Mouse (Mus musculus) lung, postnatal 10 days (tissue): ENCODE measurements around the gene Tmem151b.

Experiments used
- DNase-seq: peaks from one replicate; pipeline ENCODE4 v3.0.0; 2021

The Tmem151b gene

DNA sequence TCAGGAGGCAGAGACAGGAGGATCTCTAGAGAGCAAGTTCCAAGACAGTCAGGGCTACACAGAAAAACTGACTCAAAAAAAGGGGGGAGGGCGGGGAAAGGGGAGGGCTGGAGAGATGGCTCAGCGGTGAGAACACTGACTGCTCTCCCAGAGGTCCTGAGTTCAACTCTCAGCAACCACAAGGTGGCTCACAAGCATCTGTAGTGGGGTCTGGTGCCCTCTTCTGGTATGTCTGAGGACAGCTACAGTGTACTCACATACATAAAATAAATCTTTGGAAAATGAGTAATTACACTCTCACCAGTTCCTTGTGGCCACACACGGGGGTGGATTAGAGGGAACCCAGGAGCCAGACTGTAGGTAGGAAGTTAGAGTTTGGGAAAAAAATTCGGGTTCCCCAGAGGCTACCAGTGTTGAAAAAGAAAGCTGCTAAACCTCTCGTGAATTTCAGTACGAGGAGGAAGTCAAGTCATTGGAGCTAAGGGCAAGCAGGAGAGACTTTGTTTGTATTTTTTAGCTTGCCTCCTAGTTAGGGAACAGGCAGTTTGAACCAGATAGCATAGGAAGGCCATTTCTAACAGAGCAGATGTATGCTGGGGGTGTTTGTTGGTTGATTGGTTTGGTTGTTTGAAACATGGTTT is 33.4 kb upstream of the Tmem151b start:
- no peak for DNase-seq

DNA sequence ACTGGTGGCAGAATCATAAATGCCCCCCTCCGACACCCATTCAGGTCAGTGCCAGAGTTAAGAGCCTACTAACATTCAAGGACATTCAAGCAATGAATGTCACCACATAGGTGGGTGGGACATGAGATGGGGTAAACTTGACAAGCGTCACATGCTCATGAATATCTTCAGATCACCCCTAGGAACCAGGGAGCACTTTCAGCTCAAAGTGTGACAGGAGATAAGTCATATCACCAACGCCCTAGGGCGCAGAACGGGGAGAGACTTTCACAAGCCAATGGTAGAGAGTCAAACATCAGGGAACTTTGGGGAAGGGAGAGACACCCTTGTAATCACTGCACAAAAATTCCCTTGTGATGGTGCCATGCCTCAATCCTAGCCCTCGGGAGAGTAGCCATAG is 32.7 kb upstream of the Tmem151b start:
- no peak for DNase-seq

DNA sequence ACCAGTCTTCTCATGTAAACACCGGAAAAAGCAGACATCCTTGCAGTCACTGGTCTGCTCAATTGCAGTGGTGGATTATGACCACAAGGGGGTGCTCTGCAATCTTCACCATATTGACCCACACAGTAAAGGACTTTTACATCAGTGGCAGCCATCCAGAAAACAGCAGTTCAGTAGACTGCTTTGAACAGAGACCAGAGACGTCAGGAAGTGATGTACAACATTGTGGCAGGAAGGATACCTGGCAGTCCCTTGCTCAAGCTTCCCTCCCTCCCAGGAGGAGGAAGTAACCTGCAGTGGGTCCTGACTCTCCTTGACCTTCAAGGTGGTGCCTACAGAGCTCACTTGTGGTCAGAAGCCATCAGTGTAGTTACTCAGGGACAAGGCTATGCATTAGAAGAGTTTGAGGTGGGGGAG is 32.1 kb upstream of the Tmem151b start:
- DNase-seq, result peak; percentile 90

DNA sequence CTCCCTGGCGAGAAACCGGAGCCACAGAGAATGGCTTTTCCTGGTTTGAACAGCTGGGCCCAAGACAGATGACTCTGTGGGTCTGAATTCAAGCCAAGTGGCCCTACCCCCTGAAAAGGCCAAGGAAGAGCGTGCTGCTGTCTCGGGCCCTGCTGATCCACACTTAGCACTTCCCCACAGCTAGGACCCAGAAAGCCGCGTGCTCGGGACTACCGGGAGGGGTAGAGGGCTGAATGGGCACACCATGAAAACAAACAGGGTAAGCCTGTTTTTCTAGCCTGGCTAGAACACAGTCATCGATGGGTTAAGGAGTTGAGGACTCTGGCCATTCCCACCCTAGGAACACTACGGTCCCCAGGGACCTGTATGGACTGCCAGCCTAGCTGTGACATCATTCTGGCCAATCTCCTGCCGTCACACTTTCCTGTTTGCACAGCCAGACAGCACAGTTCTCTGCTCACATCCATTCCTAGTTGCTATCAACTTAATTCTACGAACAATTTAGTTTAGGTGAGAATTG is 31.5 kb upstream of the Tmem151b start:
- DNase-seq, result peak; percentile 76

DNA sequence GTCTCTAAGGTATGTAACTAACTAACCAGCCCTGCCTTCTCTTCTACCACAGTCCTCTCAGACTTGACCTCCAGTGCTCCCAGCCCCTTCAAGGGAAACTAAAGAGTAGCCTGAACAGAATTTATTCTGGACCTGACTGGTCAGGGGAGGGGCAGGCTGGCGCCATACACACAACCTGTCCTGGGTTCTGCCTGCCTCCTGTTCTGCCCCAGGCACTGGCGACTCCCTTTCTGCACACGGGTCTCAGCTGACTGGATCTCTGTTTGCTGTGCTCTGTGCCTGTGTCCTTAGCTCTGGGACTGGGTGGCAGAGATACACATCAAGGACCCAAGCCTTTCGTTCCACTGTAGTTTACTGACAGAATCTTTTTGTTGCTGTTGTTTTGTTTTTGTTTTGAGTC is 30.1 kb upstream of the Tmem151b start:
- no peak for DNase-seq

DNA sequence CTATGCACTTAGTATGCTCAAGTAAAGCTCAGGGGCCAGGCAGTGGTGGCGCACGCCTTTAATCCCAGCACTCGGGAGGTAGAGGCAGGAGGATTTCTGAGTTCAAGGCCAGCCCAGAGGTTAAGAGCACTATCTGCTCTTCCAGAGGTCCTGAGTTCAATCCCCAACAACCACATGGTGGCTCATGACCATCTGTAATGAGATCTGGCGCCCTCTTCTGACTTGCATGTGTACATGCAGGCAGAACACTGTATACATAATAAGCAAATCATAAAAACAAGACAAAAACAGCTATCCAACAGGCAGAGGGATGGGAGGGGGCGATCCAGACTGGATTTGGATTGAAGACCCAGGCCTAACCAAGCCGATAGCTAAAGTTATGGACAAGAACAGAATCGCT is 29.4 kb upstream of the Tmem151b start:
- DNase-seq, result no peak

DNA sequence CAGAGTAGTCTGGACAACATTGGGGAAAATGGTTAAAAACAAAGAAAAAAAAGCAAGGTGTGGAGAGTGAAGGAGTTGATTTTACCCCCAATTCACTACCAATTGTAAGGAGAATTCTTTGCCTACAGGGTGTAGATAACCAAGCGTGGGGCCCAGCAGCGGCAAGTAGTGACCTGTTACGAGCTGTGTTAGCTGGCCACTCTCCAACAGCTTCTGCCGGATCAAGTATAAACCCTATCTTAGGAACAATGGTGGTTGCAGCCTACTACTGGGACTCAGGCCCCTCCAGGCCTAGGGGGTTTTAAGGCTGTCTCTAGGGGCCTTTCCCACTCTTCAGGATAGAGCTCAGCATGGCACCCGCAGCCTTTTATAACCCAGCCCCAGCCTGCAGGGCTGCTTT is 28.8 kb upstream of the Tmem151b start:
- DNase-seq, result no peak

DNA sequence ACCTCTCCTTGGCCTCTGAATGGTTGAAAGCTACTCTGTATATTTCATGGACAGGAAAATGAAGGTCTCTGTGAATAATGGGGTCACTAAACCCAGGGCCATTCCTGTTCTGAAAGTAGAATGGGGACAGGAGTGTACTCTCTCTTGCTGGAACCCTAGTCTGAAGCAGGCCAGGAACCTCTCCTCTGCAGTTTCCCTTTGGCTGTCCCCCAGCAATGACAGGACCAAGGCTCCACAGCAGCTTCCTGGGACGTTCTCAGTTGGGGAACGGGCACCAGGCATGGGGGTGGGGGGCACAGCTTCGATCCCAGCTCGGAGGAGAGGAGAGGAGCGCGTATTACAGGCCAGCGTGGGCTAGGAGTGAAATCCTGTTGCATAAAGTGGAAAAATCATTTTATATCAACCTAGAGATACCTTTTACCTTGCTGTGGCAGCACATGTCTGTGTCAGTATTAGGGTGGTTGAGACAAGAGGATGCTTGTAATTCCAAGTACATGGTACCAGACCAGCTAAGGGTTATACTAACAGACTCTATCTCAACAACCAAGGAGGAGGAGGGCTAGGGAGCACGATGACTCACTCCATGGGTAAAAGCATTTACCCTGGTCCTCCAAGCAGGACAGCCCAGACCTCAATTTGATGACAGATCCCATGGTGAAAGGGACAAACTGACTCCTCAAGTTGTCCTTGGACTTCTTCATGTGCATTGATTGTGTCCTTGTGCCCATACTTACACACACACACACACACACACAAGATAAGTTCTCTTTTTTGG is 25.8 kb upstream of the Tmem151b start:
- DNase-seq, result no peak

DNA sequence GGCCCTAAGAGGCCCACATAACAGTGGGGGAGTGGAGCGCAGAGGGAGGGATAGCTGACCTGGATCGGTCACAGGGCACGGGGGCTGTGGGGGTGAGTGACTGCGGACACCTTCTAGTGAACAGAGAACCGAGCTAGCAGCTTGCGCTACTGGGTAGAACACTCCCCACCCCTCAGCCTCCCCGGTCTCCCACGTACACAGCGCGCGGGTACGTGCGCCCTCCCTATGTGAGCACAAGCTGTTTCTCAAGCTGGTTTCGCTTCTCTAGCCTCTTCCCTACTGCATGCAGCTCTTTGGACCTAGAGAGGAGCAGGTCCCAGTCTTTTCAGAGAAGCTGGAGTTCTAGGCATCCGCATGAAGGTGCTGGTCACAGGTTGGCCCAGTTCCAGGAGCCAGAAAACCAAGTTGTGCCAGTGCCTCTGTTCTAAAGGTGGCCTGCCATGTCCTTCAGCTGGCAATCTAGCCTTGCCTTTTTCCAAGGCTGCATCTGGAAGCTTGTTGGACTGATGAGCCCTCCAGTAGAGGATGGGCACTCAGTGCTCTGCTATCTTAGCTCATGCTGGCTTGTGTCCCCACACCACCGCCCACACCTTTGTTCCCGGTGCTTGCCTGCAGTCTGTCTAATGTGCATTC is 24.8 kb upstream of the Tmem151b start:
- DNase-seq, result peak; percentile 75

DNA sequence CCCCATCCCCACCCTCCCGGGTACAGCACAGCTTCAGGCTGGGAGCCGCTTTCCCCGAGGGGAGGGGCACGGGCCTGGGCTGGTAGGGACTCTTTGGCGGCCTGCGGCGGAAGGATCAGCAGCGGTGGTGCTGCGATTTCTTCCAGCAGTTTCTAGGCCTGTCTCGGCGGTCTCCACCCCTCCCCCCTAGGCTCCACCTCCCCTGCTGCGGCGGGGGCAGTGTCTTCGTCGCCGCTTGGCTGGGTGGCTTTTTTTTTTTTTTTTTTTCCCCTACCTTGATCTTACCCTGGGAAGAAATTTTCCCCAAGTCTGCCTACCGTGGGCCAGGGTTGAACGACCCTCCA is 24.3 kb upstream of the Tmem151b start:
- peak; percentile 99 for DNase-seq

DNA sequence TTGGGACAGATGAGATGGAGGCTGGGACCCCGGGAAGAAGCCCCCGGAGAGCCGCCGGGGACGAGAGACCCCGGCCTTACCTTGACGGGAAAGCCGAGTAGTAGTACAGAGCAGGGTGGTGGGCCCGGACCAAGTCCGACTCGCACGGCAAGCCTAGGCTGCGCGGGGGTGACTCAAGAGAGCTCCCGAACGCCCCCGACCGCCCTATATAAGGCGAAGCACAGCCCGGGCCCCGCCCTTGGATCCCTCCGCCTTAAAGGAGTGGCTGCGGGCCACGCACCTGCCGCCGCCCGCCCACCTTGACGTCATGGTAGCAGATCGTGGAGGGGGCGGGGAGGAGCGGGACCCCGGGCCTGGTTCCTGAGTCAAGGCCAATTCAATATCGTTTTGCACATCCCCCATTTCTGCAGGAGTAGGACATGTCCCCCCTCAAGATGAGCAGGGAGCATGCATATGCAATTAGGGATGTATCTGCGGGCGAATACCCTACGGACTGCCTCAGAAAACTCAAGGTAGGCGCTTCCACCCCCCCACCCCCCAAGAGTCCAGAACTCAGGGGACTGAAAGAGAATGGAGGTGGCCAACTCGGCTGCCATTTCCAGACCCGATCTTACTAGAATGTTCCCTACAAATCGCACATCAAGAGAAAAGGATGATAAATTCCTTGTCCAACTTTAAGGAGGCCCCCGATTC is 23.8 kb upstream of the Tmem151b start, which contains the start of gene Hsp90ab1:
TSS of gene Hsp90ab1 (minus strand) at position 185 of the 693 bp plus-strand sequence.
- peak; percentile 99 for DNase-seq

DNA sequence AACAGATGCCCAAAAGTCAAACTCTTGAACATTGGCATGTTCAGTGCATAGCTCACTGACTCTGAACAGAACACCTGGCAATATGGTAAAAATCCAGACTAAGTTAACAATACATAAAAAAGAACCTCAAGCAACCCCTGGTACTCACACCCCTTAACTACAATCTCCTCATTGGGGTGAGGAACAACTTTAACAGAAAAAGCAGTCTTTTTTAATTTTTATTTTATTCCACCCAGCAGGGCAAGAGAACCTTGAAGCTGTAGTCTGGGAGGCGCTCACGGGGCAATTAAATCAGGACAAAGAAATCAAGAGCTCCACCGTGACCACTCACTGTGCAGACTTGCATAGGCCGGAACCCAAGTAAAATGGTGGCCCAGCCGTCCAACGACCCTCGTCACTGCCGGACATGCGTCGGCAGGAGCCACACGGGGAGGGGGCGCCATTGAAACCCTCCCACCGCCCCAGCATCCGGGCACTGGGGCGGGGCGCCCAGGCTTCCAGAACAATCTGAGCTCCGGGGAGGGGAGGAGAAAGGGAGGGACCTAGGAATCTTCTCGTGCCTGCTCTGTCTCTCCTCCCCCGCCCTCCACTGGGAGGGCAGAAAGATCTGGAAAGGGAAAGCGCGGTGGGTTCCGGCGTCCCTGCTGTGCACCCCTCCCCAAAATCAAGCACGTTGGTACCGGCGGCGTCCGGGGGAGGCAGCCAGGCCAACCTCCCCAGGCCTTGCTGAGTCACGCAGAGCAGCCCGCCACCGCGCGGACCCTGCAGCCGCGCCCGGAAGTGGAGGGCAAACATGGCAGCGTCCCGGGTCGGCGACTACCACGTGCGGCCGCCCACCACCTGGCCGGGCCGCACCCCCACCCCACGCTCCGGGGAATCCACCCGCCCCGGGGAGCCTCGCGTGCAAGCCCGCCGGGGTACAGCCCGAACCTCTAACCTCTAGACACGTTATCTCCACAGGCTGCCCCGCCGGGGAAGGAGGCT is 22.9 kb upstream of the Tmem151b start:
- DNase-seq, result peak; percentile 95

DNA sequence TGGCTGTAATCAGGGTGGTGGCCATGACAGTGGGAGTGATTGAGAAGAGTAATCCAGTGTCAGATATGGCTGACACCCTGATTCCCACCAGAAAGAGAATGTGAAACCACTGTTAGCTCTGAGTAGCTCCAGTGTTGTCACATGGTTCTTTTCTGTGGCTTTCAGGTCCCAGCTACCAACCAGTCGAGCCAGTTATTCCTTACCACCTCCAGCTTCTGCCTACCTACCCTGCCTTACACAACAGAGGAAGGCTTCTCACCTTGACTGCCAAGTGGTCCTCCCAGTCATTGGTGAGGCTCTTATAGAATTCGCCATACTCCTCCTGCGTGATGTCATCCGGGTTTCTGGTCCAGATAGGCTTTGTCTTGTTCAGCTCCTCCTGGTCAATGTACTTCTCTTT is 20.5 kb upstream of the Tmem151b start:
- no peak for DNase-seq

DNA sequence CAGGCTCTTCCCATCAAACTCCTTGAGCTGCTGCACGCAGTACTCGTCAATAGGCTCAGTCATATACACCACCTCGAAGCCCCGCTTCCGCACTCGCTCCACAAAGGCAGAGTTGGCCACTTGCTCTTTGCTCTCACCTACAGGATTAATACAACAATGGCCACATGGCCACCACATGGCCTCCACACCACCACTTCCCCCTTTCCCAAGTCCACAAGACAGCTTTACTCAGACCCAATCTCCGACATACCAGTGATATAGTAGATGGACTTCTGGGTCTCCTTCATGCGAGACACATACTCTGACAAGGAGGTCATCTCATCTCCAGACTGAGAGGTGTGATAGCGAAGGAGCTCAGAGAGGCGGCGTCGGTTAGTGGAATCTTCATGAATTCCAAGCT is 19.5 kb upstream of the Tmem151b start:
- DNase-seq, result no peak

DNA sequence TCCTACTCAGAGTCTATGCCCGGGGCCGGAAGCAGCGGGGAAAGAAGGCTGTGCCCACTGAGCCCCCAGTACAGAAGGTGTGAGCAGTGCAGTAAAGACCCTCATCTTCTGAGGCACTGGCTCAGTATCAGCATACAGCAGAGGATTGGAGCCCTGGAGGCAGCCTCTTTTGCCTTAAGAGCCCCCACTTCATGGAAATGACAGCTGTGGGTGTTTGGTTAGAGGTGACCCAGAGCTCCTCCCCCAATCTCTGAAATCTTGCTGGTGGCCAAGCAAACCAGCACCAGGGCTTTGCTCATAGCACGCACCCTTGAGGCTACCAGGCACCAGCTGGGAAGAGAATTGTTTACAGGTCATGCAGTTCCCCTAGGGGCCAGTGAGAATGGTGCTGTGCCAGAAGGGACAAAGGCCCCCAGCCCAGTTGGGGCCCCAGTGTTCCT is 17.7 kb upstream of the Tmem151b start:
- DNase-seq, result no peak

DNA sequence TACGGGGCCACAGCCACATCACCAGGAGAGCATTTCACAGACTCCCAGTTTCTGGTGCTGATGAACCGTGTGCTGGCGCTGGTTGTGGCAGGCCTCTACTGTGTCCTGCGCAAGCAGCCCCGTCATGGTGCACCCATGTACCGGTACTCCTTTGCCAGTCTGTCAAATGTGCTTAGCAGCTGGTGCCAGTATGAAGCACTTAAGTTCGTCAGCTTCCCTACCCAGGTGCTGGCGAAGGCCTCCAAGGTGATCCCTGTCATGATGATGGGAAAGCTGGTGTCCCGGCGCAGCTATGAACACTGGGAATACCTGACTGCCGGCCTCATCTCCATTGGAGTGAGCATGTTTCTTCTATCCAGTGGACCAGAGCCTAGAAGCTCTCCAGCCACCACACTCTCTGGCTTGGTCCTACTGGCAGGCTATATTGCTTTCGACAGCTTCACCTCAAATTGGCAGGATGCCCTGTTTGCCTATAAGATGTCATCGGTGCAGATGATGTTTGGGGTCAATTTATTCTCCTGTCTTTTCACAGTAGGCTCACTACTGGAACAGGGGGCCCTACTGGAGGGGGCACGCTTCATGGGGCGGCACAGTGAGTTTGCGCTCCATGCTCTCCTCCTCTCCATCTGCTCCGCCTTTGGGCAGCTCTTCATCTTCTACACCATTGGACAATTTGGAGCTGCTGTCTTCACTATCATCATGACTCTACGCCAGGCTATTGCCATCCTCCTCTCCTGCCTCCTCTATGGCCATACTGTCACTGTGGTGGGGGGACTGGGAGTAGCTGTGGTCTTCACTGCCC is 17.1 kb upstream of the Tmem151b start:
- no peak for DNase-seq

DNA sequence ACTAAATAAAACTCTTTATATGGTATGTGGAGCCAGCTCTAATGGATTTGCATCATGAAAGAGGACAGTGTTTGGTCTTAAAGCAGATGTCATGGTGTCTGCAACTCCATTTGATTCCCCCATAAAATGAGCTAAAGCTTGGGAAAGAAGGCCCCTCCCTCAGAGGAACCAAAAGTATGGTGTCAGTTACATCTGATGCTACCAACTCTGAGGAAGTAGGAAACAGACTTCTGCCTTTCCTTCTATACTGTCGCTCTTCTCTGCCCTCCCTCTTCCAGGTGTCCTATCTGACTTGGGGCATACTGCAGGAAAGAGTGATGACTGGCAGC is 16.5 kb upstream of the Tmem151b start:
- no peak for DNase-seq

DNA sequence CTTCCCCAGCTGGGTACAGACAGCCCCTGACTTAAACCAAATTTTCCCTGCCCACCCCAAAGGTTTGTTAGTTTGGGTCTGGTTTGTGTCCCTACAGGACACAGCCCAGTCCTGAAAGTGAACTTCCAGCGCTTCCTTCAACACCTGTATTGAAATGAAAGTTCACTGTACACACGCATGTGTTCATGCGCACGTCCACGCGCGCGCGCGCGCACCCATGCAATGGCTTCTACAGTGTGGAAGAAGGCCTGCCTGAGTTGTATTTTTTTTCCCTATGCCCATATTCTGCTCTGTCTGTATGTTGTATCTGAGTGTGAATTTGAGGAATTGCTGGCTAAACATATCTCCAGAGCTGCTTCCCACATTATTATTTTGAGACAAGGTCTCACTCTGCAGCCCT is 15.6 kb upstream of the Tmem151b start:
- DNase-seq, result no peak

DNA sequence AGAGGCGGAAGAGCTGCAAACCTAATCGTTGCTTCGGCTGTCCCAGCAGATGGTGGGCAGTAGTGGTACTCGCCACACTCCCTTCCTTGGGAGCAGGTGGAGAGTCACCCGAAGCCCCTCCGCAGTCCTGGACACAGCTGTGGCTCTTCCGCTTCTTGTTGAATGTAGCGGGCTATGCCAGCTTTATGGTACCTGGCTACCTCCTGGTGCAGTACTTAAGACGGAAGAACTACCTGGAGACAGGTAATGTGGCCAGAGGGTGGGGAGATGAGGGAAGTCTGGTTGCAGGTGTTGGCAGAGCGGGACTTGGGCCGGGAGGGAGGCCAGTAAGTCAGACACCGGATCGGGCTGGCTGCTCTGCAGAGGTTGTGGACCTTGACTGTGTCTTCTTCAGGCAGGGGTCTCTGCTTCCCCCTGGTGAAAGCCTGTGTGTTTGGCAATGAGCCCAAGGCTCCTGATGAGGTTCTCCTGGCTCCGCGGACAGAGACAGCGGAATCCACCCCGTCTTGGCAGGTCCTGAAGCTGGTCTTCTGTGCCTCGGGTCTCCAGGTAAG is 15.1 kb upstream of the Tmem151b start:
- DNase-seq, result no peak

DNA sequence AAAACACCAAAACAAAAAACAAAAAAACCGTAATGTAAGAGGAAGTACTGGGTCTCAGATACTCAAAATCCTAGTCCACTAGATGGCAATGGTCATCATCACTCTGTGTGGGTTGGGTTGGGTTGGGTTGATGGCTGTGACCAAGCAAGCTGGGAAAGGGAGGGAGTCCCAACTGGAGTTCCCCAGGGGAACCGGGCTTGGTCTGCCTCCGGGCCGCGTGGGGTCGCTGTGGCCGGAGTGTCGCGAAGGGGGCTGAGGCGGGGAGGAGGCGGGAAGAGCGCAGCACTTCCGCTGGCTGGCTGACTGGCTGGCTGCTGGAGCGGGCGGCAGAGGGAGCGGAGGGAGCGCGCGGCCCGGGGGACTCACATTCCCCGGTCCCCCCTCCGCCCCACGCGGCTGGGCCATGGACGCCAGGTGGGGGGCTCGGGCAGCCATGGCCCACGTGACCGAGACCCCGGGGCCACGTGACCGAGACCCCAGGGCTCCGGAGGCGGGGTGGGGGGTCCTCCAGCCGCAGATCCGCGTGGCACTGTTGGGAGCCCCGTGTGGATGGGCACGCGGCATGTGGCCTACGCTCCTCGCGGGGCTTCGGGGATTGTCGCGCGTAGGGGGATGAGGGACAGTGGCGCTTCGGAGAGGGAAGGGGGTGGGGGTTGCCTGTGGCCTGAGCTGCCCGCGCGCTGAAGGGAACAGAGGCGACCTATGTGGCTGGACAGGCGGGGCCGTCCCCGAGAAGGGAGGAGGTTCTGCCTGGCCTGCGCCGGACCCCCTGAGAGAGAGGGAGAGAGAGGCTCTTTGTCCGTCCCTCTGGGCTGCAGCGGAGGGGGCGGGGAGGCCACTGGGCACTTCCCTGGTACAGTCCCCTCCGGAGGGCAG is 14.4 kb upstream of the Tmem151b start, which contains the start of gene Slc35b2:
TSS of gene Slc35b2 (plus strand) at position 220 of the 876 bp plus-strand sequence.
- peak; percentile 97 for DNase-seq
